Mouse (Mus musculus) thymus, postnatal 25 days (tissue): Measurements from ENCODE around the gene Gm428.
"Not testable (repeated sequence)": the region's sequence is repeated elsewhere in the genome, so short reads cannot be mapped to it uniquely, and the experiment has no call there.

Source experiments
- DNase-seq: peaks from one replicate; pipeline ENCODE4 v3.0.0; 2022

The Gm428 gene

DNA sequence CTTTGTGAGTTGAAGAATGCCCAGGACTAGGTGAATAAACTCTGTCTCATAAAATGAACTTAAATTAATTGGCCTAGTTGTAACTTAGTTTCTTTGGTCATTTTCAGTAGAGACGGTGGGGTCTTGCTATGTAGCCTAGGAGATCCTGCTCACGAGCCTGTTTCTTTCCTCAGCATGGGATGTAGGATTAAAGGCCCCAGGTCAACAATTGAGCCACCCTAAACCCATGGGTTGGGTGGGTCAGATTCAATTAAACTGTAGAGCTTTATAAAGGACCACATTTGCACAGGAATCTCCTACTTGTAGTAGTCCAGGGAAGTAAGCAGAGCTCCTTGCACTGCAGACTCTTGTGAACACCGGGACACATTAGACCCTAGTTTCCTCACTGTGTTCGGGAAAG lies at the start of gene Gm428:
Gene Gm428 (plus strand): TSS at position 301 of the 400 bp plus-strand sequence.
- DNase-seq: not testable (repeated sequence)

GRCm38 (mm10) chr4:73637821-73638220 lies 45.5 kb upstream of the Gm428 start, which contains the start of gene Gm11236:
TSS of gene Gm11236 (plus strand) at chr4:73638121.
- DNase-seq: not testable (repeated sequence)

- not testable (repeated sequence) for DNase-seq
Observed at GRCm38 (mm10) chr4:73661864-73662263, 21.5 kb upstream of the Gm428 start.

GRCm38 (mm10) chr4:73668054-73668453 lies 15.3 kb upstream of the Gm428 start, which contains the start of gene Gm11239:
TSS of gene Gm11239 (plus strand) at chr4:73668354.
- DNase-seq: not testable (repeated sequence)

DNA sequence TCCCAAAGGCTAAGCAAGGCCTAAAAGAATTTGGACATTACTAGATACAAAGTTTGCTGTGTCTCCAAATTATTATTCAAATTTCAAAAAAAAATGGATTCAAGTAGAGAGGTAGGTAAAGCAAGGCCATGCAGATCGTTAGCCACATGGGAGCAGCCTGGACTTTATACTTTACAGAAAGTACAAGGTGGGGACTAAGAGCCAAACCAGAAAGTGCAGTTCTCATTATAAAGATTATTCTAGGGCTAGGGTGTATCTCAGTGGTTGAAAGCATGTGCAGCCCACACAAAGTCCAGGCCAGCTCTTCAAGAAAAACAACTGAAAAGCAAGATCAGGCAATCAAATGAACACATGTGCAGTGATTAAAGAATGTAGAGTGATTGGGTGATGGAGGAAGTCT lies 35.4 kb downstream of the Gm428 start:
- no peak for DNase-seq

DNA sequence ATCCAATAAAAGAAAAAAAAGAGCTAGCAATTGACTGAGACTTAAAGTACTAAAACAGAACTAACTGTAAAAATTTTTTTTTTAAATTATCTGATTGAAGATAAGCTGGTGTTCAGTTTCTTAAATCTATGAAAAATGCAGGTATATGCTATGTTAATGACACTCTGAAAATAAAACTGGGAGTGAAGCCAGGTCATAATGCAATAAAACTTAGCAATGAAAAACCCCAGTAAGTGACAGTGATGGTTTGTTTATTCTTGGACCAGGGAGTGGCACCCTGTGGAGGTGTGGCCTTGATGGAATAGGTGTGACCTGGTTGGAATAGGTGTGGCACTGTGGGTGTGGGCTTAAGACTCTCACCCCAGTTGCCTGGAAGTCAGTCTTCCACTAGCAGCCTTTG lies 36.5 kb downstream of the Gm428 start:
- DNase-seq: no peak
